Mouse (Mus musculus) brain, embryonic 14.5 days (tissue): Measurements from ENCODE around the gene Defb30. TPM values are rescaled to one million over a fixed set of nuclear protein-coding genes. Genes with fewer than 3 reads are reported as not detected.
A peak's percentile ranks its signal among the peaks of the same experiment; 100 is the strongest.

Experiments
- DNase-seq: peaks from one replicate; pipeline ENCODE4 v3.0.0-alpha.2; 2011; ENCODE audit warnings: low read depth
- CTCF ChIP-seq: fragments of 200-500 bp; IDR thresholded peaks from 2 replicates; pipeline ENCODE4 v1.5.1; 2012; ENCODE audit warnings: inconsistent platforms, mild to moderate bottlenecking, moderate library complexity, borderline replicate concordance; ENCODE audit not compliant: insufficient read depth, insufficient read length; ENCODE audit errors: extremely low read depth
- POLR2A ChIP-seq: fragments of 200-500 bp; IDR thresholded peaks from 2 replicates; pipeline ENCODE4 v1.6.1; 2012; ENCODE audit warnings: mild to moderate bottlenecking, inconsistent platforms, borderline replicate concordance; ENCODE audit not compliant: poor library complexity, insufficient read depth, insufficient read length, severe bottlenecking; ENCODE audit errors: extremely low read depth
- polyA plus RNA-seq: library from polyadenylated mRNA; depleted of rRNA; stranded (reverse); fragments of >200 nt; gene quantifications from 2 replicates; pipeline ENCODE4 v1.2.3, GENCODE M21; 2012; rRNA removed

The Defb30 gene
- polyA plus RNA-seq, result not detected in 2 replicates

- TF ChIP-seq POLR2A (no peak), CTCF (no peak)
- DNase-seq, result no peak
Measured at GRCm38 (mm10) chr14:63049910-63050370, at the start of gene Defb30. Defb30 (minus strand) TSS chr14:63049960.

DNA sequence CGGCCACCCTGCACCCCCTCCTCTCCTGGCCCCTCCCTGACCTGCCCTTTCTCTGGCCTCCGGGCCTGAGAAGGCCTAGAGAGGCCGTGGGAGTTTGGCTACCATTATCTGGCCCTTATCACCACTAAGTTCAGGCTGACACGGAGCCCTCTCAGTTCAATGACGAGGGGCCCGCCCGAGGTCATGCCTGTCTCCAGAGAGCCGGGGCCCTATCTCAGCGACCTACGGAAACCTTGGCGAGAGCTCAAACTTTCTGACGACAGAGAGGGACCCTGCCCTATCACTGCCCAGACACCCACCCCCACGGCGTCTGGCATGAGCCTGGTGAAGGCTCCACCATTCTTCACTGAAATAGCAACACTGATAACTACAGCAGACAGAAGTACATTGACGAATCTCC is 17.9 kb upstream of the Defb30 start:
- TF ChIP-seq POLR2A, result no peak
- no peak for TF ChIP-seq CTCF
- DNase-seq, result no peak

GRCm38 (mm10) chr14:63066630-63067310 is 17.0 kb upstream of the Defb30 start:
- DNase-seq, result peak; percentile 83
- TF ChIP-seq CTCF (peak; percentile 76; the same call in 1 of the 2 replicates), POLR2A (no peak)

DNA sequence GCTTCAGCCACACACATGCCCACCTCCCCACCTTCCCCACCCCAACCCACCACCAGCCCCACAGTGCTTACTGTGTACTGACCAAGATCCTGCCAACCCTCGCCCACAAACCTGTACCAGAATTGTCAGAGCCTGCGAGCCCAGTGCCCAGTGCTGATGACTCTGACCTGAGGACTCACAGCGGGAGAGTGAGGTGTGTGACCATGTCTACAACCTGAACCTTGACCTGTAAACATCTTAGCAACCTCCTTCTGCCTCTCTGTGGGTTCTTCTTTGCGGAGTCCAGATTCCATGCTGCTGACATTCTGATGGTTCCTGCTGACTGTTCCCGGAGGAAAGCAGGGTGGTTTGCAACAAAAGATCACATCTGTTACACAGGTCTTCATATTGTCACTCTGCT is 15.6 kb upstream of the Defb30 start:
- DNase-seq, result no peak
- TF ChIP-seq CTCF (no peak), POLR2A (no peak)

DNA sequence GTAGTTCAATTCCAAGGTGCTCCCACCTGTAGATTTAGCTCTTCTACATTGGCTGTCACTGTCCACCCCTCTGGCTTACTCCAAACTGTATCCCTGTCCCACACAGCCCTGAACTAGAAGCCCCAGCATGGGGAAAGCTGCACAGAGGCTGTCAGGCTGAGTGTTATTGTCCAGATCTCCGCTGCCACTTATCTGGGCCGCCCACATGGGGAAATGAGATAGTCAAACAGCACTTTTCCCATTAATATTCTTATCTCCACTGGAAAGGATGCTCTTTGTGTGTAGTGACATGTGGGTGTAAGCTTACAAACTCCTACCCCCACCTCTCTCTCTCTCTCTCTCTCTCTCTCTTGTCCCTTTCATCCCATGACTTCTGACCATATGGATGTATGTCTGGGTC is 12.4 kb upstream of the Defb30 start:
- TF ChIP-seq POLR2A, result no peak
- no peak for TF ChIP-seq CTCF
- DNase-seq, result no peak

GRCm38 (mm10) chr14:63060361-63060760 is 10.6 kb upstream of the Defb30 start:
- TF ChIP-seq POLR2A, result no peak
- no peak for TF ChIP-seq CTCF
- DNase-seq, result peak; percentile 11

GRCm38 (mm10) chr14:63054729-63055128 is 5.0 kb upstream of the Defb30 start:
- TF ChIP-seq POLR2A (no peak), CTCF (0 out of 2 replicates have a peak, but pooled peaks have one; percentile 5)
- DNase-seq, result peak; percentile 84

DNA sequence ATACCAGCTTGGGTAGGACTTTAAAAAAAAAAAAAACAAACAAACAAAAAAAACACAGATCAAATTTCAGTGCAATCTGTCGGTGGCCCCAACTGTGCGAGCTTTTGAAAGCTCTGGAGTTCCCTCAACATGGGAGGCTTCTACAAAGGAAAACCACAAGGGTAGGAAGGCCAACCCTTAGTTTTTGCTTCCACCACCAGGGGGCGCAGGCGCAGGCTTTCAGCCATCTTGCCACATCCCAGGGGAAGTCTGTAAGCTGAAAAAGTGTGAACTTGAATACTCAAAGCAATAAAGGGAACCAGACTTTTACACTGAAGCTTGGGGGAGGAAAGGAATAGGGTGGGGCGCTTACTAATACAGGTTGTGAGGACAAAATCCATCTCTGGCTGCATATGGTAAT is 1.0 kb upstream of the Defb30 start:
- DNase-seq, result peak; percentile 32
- TF ChIP-seq CTCF (peak; percentile 73), POLR2A (no peak)

GRCm38 (mm10) chr14:63046691-63047090 is 3.1 kb downstream of the Defb30 start, which contains the start of gene Defb42:
Defb42 (plus strand) TSS chr14:63046991.
- DNase-seq, result no peak
- TF ChIP-seq CTCF, result no peak
- TF ChIP-seq POLR2A, result no peak

DNA sequence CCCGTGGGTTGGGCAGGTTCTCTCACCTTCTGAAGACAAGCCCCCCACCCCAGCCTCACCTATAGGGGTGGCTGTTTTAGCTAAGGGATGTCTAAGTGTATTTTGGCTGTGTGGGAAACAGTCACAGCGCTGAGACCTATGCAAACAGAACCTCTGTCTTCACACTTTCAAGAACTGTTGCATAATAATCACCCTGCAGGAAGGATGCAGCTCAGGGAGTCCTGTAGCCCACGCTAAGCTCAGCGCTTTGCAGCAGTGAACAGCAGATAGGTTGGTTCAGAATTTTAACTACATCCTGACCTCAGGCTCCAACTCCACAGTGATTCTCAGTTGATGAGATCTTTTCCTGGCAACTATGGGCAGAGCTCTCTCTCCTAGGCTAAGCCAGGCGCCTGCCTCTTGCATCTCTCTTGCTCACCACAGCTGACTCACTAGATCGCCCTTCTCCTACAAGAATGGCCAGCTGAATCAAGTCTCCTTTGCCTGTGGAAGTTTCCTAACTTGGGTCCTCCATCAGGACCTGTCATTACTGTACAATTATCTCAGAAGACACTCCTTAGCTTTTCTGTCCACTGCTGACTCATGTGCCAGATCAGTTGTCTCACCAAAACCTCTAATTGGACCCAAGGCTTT is 29.1 kb downstream of the Defb30 start:
- TF ChIP-seq CTCF, result no peak
- TF ChIP-seq POLR2A, result no peak
- DNase-seq, result no peak

- TF ChIP-seq CTCF (no peak), POLR2A (no peak)
- no peak for DNase-seq
Measured at GRCm38 (mm10) chr14:63014667-63015066, 35.1 kb downstream of the Defb30 start.
